Mouse (Mus musculus): Measurements from ENCODE around the gene Nrbf2.

Gene Nrbf2

DNA sequence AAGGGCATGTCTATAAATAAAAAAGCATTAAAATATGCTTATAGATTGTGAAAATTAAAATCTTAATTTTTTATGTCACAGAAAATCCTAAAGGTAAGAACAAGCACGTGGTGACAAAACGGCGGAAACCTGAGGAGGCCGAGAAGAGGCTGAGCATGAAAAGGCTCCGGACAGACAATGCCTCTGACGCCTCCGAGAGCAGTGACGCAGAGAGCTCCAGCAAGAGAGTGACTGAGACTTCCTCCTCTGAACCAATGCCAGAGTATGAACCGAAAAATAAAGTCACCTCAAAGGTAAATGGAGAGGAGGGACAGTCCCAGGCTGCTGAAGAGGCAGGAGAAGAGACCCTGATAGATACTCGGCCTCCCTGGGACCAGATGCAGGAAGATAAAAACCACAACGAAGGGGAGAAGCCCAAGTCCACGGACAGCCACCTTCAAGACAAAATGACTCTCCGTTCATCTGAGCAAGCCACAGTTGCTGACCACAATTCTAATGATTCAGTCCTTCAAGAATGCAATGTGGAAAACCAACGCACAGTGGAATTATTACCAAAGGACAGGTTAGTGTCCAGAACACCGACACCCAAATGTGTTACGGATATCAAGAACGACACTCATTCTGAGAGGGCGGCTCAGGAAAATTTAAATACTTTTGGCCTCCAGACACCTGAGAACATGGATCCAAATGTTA lies 66.1 kb downstream of the Nrbf2 start:
- DNase-seq (ENCODE audit: extremely low spot score, low read depth, low spot score), result no peak

DNA sequence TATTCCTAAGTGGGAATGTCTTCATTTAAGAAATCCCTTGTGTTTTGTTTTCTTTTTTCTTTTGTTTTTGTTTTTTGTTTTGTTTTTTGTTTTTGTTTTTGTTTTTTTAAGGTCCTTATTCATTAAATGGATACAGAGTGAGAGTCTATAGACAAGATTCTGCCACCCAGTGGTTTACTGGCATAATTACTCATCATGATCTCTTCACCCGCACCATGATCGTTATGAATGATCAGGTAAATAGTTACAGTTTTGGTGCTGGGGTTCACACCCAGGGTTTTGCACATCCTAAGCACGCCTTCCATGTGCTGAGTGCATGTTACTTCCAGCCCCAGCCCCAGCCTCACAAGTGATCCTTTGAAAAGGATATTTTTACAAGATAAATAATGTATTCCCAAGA lies 68.2 kb downstream of the Nrbf2 start:
- DNase-seq (ENCODE audit: extremely low spot score, low read depth, low spot score), result no peak
